Mouse (Mus musculus): Measurements from ENCODE around the gene Dennd1c.

Dennd1c gene

GRCm38 (mm10) chr17:57078336-57078735 is at the start of gene Dennd1c:
TSS of gene Dennd1c (minus strand) at chr17:57078514.
- no peak for DNase-seq (ENCODE audit: low read depth, low spot score)

- DNase-seq (ENCODE audit: low read depth, low spot score), result no peak
Observed at GRCm38 (mm10) chr17:57125853-57126622, 47.7 kb upstream of the Dennd1c start.

GRCm38 (mm10) chr17:57124792-57125191 is 46.5 kb upstream of the Dennd1c start:
- no peak for DNase-seq (ENCODE audit: low read depth, low spot score)

GRCm38 (mm10) chr17:57123192-57124118 is 45.1 kb upstream of the Dennd1c start:
- DNase-seq (ENCODE audit: low read depth, low spot score), result no peak

- DNase-seq (ENCODE audit: low read depth, low spot score), result no peak
Observed at GRCm38 (mm10) chr17:57121856-57122255, 43.5 kb upstream of the Dennd1c start.

- DNase-seq (ENCODE audit: low read depth, low spot score), result no peak
Observed at GRCm38 (mm10) chr17:57118524-57119349, 40.4 kb upstream of the Dennd1c start.

- no peak for DNase-seq (ENCODE audit: low read depth, low spot score)
Observed at GRCm38 (mm10) chr17:57116801-57117200, 38.5 kb upstream of the Dennd1c start.

- DNase-seq (ENCODE audit: low read depth, low spot score), result no peak
Observed at GRCm38 (mm10) chr17:57112768-57113474, 34.6 kb upstream of the Dennd1c start.

GRCm38 (mm10) chr17:57110005-57110404 is 31.7 kb upstream of the Dennd1c start:
- no peak for DNase-seq (ENCODE audit: low read depth, low spot score)

GRCm38 (mm10) chr17:57108666-57109171 is 30.4 kb upstream of the Dennd1c start:
- DNase-seq (ENCODE audit: low read depth, low spot score), result no peak

GRCm38 (mm10) chr17:57108040-57108665 is 29.8 kb upstream of the Dennd1c start:
- DNase-seq (ENCODE audit: low read depth, low spot score), result no peak

- DNase-seq (ENCODE audit: low read depth, low spot score), result no peak
Observed at GRCm38 (mm10) chr17:57107064-57107463, 28.8 kb upstream of the Dennd1c start.

GRCm38 (mm10) chr17:57106035-57106368 is 27.7 kb upstream of the Dennd1c start:
- DNase-seq (ENCODE audit: low read depth, low spot score), result no peak

- no peak for DNase-seq (ENCODE audit: low read depth, low spot score)
Observed at GRCm38 (mm10) chr17:57105181-57106034, 27.1 kb upstream of the Dennd1c start, which contains the start of gene Tnfsf9. TSS of gene Tnfsf9 (plus strand) at chr17:57105325.

- DNase-seq (ENCODE audit: low read depth, low spot score), result no peak
Observed at GRCm38 (mm10) chr17:57104496-57104895, 26.2 kb upstream of the Dennd1c start.

GRCm38 (mm10) chr17:57102276-57102675 is 24.0 kb upstream of the Dennd1c start:
- no peak for DNase-seq (ENCODE audit: low read depth, low spot score)

GRCm38 (mm10) chr17:57099629-57100325 is 21.5 kb upstream of the Dennd1c start:
- no peak for DNase-seq (ENCODE audit: low read depth, low spot score)

GRCm38 (mm10) chr17:57098321-57098720 is 20.0 kb upstream of the Dennd1c start:
- DNase-seq (ENCODE audit: low read depth, low spot score), result no peak

- DNase-seq (ENCODE audit: low read depth, low spot score), result no peak
Observed at GRCm38 (mm10) chr17:57096623-57096920, 18.3 kb upstream of the Dennd1c start.

Data from telencephalon, adult 2 months (tissue).